Mouse (Mus musculus) left cerebral cortex, adult 9 months (tissue): ENCODE results near the gene Lgals2.

Source experiments
- DNase-seq, 2 experiments: peaks; one replicate each; pipeline ENCODE4 v3.0.0; 2022; ENCODE audit warnings: low spot score in 2 of 2

Gene Lgals2

GRCm38 (mm10) chr15:78815314-78816073 lies 39.8 kb downstream of the Lgals2 start:
- DNase-seq: no peak

- no peak for DNase-seq
Measured at GRCm38 (mm10) chr15:78813603-78814002, 41.7 kb downstream of the Lgals2 start.

GRCm38 (mm10) chr15:78810146-78810545 lies 45.2 kb downstream of the Lgals2 start:
- DNase-seq: no peak

GRCm38 (mm10) chr15:78809739-78810138 lies 45.6 kb downstream of the Lgals2 start:
- no peak for DNase-seq

- DNase-seq: no peak
Measured at GRCm38 (mm10) chr15:78808980-78809379, 46.3 kb downstream of the Lgals2 start.

GRCm38 (mm10) chr15:78807141-78807540 lies 48.2 kb downstream of the Lgals2 start:
- DNase-seq: no peak

GRCm38 (mm10) chr15:78806614-78807013 lies 48.7 kb downstream of the Lgals2 start:
- no peak for DNase-seq

- no peak for DNase-seq
Measured at GRCm38 (mm10) chr15:78805351-78805750, 50.0 kb downstream of the Lgals2 start.

GRCm38 (mm10) chr15:78804326-78804725 lies 51.0 kb downstream of the Lgals2 start:
- DNase-seq: no peak

GRCm38 (mm10) chr15:78803499-78803900 lies 51.8 kb downstream of the Lgals2 start:
- no peak for DNase-seq

- no peak for DNase-seq
Measured at GRCm38 (mm10) chr15:78802776-78803391, 52.4 kb downstream of the Lgals2 start, which contains the start of gene Card10. Card10 (minus strand) TSS chr15:78803042.

- DNase-seq: no peak
Measured at GRCm38 (mm10) chr15:78801971-78802741, 53.2 kb downstream of the Lgals2 start.

GRCm38 (mm10) chr15:78801571-78801970 lies 53.8 kb downstream of the Lgals2 start:
- DNase-seq: no peak
